Mouse (Mus musculus) heart, embryonic 16.5 days (tissue): Measurements from ENCODE around the gene 1700003E16Rik. TPM values are rescaled to one million over a fixed set of nuclear protein-coding genes. Genes with fewer than 3 reads are reported as not detected.

Experiments used
- ATAC-seq: fragments of 200-750 bp; cut with Nextera tagmentation; replicated peaks from 2 replicates; pipeline ENCODE4 v1.8.0; 2017; ENCODE audit warnings: moderate number of reproducible peaks; ENCODE audit not compliant: insufficient read depth, low FRiP score; ENCODE audit errors: extremely low read depth
- H3K27ac ChIP-seq: fragments of 300-500 bp; sonication (generic); 2 replicates; pipeline ENCODE4 v1.5.1; 2014; ENCODE audit warnings: mild to moderate bottlenecking, low read length, control low read depth, moderate library complexity
- H3K27me3 ChIP-seq: fragments of 300-500 bp; sonication (generic); 2 replicates; pipeline ENCODE4 v1.6.1; 2014; ENCODE audit warnings: low read length, mixed read lengths; ENCODE audit not compliant: control insufficient read depth, insufficient read depth
- H3K36me3 ChIP-seq: fragments of 300-500 bp; sonication (generic); 2 replicates; pipeline ENCODE4 v1.6.1; 2014; ENCODE audit not compliant: control insufficient read depth, insufficient read depth
- H3K4me1 ChIP-seq: fragments of 300-500 bp; sonication (generic); 2 replicates; pipeline ENCODE4 v1.6.1; 2014; ENCODE audit warnings: low read length, mixed read lengths; ENCODE audit not compliant: control insufficient read depth, insufficient read depth
- H3K4me2 ChIP-seq: fragments of 300-500 bp; sonication (generic); 2 replicates; pipeline ENCODE4 v1.6.1; 2014; ENCODE audit warnings: low read depth, mild to moderate bottlenecking, control low read depth, low read length
- H3K4me3 ChIP-seq: fragments of 300-500 bp; sonication (generic); 2 replicates; pipeline ENCODE4 v1.5.1; 2014; ENCODE audit warnings: mild to moderate bottlenecking, control low read depth, low read length
- H3K9ac ChIP-seq: fragments of 300-500 bp; sonication (generic); 2 replicates; pipeline ENCODE4 v1.6.1; 2014; ENCODE audit warnings: low read length, control low read depth
- H3K9me3 ChIP-seq: fragments of 300-500 bp; sonication (generic); replicated peaks from 2 replicates; pipeline ENCODE4 v1.6.1; 2016; ENCODE audit warnings: low read length; ENCODE audit not compliant: control insufficient read depth
- WGBS: fragments of 180-500 bp; shearing (Covaris S2); extraction: QIAGEN DNeasy Blood & Tissue Kit; methylation state at CpG from one replicate; pipeline ENCODE4 v1.1.7; 2014; 5-methylcytosine and 5-hydroxymethylcytosine counted together
- polyA plus RNA-seq: library from polyadenylated mRNA; unstranded; fragments of >200 nt; fragmentation: Nextera tagmentation; extraction: Ambion mirVana; gene quantifications from 2 replicates; pipeline ENCODE4 v1.2.1, GENCODE M21; 2015

The 1700003E16Rik gene
- polyA plus RNA-seq, 1 experiment from 2014 or later, result 1.5 TPM

GRCm38 (mm10) chr6:83162701-83163100 is 6.5 kb downstream of the 1700003E16Rik start:
- Histone ChIP-seq H3K36me3 (no peaks in the 10 kb centered on the region), H3K9me3 (no peaks in the 10 kb centered on the region), H3K4me1 (peaks cover 24% of the 10 kb centered on the region), H3K9ac (no peak overlapping the region), H3K27me3 (peaks cover 22% of the 10 kb centered on the region), H3K4me2 (peak overlapping the region; percentile 85), H3K27ac (no peak overlapping the region), H3K4me3 (peak overlapping the region; percentile 53)
- no peak for ATAC-seq
- WGBS, result under 1% methylated on average over 8 of the region's 8 CpGs

DNA sequence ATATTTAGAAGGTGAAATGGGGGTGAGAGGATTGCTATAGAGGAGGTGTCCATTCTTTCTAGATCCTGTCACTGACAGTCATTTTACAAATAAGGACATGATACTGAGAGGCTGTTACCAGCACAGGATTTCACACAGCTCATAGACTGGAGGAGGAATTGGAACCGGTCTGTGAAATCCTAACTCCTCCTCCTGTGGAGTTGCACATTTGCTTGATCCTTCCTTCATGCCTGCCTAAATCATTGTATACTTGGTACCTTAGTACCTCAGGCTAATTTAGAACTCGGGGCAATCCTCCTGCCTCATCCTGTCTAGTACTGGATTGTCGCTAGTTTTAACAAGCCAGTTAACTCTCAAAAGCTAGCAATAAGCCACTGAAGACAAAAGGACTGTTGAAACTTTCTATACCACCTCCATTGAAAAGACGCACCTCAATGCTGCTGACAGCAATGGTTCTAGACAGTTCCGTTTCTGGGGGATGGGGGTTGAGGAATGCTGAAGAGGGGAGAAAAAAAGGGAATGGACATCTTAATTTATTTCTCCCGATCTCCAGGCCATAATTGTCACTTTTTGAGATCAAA is 8.9 kb downstream of the 1700003E16Rik start:
- H3K27me3 ChIP-seq, result peaks cover 22% of the 10 kb centered on the region
- peak overlapping the region; percentile 65 for H3K27ac ChIP-seq
- H3K4me1 ChIP-seq, result peaks cover 24% of the 10 kb centered on the region
- no peaks in the 10 kb centered on the region for H3K9me3 ChIP-seq
- ATAC-seq, result no peak
- no peaks in the 10 kb centered on the region for H3K36me3 ChIP-seq
- H3K4me2 ChIP-seq, result peak overlapping the region; percentile 85
- H3K4me3 ChIP-seq, result peak overlapping the region; percentile 79
- peak overlapping the region; percentile 83 for H3K9ac ChIP-seq
- WGBS, result 6% methylated on average over 6 of the region's 6 CpGs

DNA sequence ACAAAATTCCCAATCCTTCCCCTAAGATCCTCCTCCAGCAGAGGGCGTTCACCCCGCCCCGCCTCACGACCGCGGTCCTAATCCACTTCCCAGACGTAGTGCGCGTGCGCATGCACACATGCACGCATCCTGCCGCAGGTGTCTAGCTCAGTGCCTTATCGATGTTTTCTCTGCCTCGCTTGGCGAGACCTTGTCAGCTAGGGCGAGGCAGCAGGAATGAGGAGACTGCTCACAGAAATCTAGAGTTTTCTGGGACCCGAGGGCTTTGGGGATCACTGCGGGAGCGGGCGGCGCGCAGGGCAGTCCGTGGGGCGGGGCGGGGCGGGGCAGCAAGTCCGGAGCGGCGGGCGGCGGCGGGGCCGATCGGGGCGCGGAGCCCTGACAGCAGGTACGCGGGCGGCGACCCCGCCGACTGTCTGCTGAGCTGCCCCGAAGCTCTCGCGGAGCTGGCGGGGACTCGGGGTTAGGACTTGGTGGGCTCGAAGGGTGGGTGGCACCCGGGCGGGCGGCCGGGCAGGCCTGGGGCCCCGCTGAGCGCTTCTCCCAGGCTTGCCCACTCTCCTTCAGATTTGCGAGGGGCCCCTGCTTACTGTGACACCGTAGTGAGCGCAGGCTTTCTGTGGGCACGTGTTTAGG is 9.5 kb downstream of the 1700003E16Rik start, which contains the start of gene Dctn1:
TSS of gene Dctn1 (plus strand) at position 314 of the 636 bp plus-strand sequence.
- under 1% methylated on average over 56 of the region's 58 CpGs for WGBS
- Histone ChIP-seq H3K9me3 (no peaks in the 10 kb centered on the region), H3K27me3 (peaks cover 18% of the 10 kb centered on the region), H3K4me1 (peaks cover 24% of the 10 kb centered on the region), H3K4me3 (peak within 1 kb of the TSS; percentile 79), H3K36me3 (no peaks in the 10 kb centered on the region), H3K4me2 (peak within 1 kb of the TSS; percentile 85), H3K27ac (peak within 1 kb of the TSS; percentile 65), H3K9ac (peak within 1 kb of the TSS; percentile 83)
- ATAC-seq, result peak; percentile 82

GRCm38 (mm10) chr6:83166243-83166630 is 10.0 kb downstream of the 1700003E16Rik start:
- ATAC-seq, result 0 out of 2 replicates have a peak, but pooled peaks have one; percentile 4
- H3K27me3 ChIP-seq, result peaks cover 13% of the 10 kb centered on the region
- H3K4me2 ChIP-seq, result peak overlapping the region; percentile 85
- peak overlapping the region; percentile 65 for H3K27ac ChIP-seq
- under 1% methylated on average over 12 of the region's 12 CpGs for WGBS
- H3K9ac ChIP-seq, result peak overlapping the region; percentile 83
- H3K9me3 ChIP-seq, result no peaks in the 10 kb centered on the region
- no peaks in the 10 kb centered on the region for H3K36me3 ChIP-seq
- H3K4me1 ChIP-seq, result peaks cover 23% of the 10 kb centered on the region
- H3K4me3 ChIP-seq, result peak overlapping the region; percentile 79

DNA sequence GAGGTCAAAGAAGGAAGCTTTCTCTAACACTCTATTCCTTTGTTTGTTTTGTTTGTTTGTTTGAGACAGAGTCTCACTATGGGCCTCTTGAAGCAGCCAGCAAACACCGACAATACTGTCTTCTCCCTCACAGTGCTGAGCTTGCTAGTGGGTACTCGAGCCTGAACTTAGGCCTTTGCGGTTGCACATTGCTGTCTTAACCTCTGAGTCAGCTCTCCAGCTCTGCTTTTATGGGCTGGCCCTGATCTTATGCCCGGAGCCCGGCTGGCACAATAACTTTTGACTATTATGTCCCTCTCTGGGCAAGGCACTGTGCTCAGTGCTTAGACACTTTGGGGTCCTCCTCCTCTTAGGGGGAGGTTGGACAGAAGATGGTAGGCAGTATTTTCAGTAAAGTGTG is 13.7 kb downstream of the 1700003E16Rik start:
- no peaks in the 10 kb centered on the region for H3K36me3 ChIP-seq
- WGBS, result 76% methylated on average over 5 of the region's 5 CpGs
- no peak for ATAC-seq
- H3K4me2 ChIP-seq, result no peak overlapping the region
- H3K9ac ChIP-seq, result no peak overlapping the region
- no peak overlapping the region for H3K27ac ChIP-seq
- no peaks in the 10 kb centered on the region for H3K27me3 ChIP-seq
- H3K4me3 ChIP-seq, result no peak overlapping the region
- no peaks in the 10 kb centered on the region for H3K9me3 ChIP-seq
- H3K4me1 ChIP-seq, result peaks cover 13% of the 10 kb centered on the region

- peaks cover 9% of the 10 kb centered on the region for H3K4me1 ChIP-seq
- no peak overlapping the region for H3K9ac ChIP-seq
- no peak overlapping the region for H3K4me2 ChIP-seq
- 82% methylated on average over 5 of the region's 5 CpGs for WGBS
- H3K27ac ChIP-seq, result no peak overlapping the region
- H3K9me3 ChIP-seq, result no peaks in the 10 kb centered on the region
- H3K4me3 ChIP-seq, result no peak overlapping the region
- no peak for ATAC-seq
- no peaks in the 10 kb centered on the region for H3K27me3 ChIP-seq
- no peaks in the 10 kb centered on the region for H3K36me3 ChIP-seq
Observed at GRCm38 (mm10) chr6:83171063-83171462, 14.9 kb downstream of the 1700003E16Rik start.

DNA sequence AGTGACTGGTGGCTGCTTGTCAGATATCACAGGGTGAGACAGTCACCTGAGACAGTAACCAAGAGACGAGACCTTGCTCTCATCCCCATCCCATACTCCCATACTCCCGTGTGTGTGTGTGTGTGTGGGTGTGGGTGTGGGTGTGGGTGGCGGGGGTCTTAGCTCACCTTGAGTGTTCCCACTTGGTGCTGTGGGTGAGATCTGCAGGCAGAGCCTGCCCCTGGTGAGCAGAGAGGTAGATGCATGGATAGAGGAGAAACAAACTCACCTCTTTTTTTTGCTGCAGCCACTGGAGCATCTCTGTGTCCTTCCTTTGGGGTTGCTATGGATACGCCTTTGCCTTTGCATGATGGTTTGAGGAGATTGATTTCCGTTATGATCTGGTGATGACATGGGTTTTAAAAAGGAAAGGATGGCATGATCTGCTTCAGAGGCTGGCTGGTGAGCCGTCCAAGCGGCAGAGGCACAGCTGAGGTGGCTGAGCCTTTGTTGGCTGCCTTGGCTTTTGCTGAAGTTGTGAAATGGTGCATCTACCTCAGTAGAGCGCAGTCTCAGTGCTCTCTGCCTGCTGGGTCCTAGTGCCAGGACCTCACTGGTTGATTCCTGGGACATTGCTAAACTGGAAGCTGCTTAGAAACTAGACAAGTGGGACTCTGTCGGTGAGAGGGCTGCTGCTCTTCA is 16.2 kb downstream of the 1700003E16Rik start:
- WGBS, result 64% methylated on average over 9 of the region's 9 CpGs
- H3K4me3 ChIP-seq, result no peak overlapping the region
- H3K9ac ChIP-seq, result no peak overlapping the region
- no peaks in the 10 kb centered on the region for H3K9me3 ChIP-seq
- no peak for ATAC-seq
- no peaks in the 10 kb centered on the region for H3K4me1 ChIP-seq
- H3K27me3 ChIP-seq, result no peaks in the 10 kb centered on the region
- no peak overlapping the region for H3K4me2 ChIP-seq
- H3K27ac ChIP-seq, result no peak overlapping the region
- H3K36me3 ChIP-seq, result 0 out of 2 replicates have a peak, but pooled peaks cover under 1% of the 10 kb centered on the region

DNA sequence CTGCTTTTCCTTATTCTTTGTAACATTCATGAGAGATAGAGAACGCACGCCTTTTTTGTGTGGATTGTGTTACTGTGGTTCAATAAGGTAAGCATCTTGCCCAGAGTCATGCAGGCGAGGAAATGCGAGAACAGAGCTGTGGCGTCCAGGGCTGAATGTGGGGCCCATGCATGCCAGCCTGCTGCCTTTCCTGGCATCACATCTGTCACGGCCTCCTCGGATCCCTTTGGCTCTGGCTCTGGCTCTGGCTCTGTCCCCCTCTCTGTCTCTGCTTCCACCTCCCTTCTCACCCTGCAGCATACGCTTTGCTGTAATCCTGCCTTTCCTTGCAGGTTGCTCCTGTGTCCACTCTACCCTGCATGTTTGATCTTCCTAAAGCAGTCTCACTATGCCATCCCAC is 19.8 kb downstream of the 1700003E16Rik start:
- Histone ChIP-seq H3K4me3 (no peak overlapping the region), H3K9me3 (no peaks in the 10 kb centered on the region), H3K9ac (no peak overlapping the region), H3K36me3 (0 out of 2 replicates have a peak, but pooled peaks cover 2% of the 10 kb centered on the region), H3K4me2 (no peak overlapping the region), H3K27ac (no peak overlapping the region), H3K27me3 (no peaks in the 10 kb centered on the region), H3K4me1 (peaks cover 10% of the 10 kb centered on the region)
- 81% methylated on average over 8 of the region's 8 CpGs for WGBS
- no peak for ATAC-seq
